13 mouse cellular contexts compared by ENCODE assay signal in genomic region chr1:162225621-162226147, GRCm38 (mm10).
DNase-seq lines count a peak whose midpoint lies in the region; ATAC-seq and TF ChIP-seq lines count a peak whose summit lies in the region.
"Had no signal": no experiment of that assay in that cellular context is flagged by ENCODE, and none has a peak within 500 bp of the region (broad histone marks: within the 10 kb centered on the region; RNA-seq: fewer than 3 reads in every experiment).

No protein-coding gene starts in this region.

- 39% methylated on average over 7 of the region's 7 CpGs for WGBS in heart, embryonic 15.5 days
- WGBS in heart, adult 2 months = 66% methylated on average over 7 of the region's 7 CpGs
- WGBS in lung, postnatal 0 days = 30% methylated on average over 7 of the region's 7 CpGs
- 37% methylated on average over 7 of the region's 7 CpGs for WGBS in intestine, embryonic 15.5 days
- 35% methylated on average over 7 of the region's 7 CpGs for WGBS in stomach, postnatal 0 days

- no peak overlapping the region for H3K4me2 ChIP-seq in heart, embryonic 15.5 days
- no peak overlapping the region for H3K4me2 ChIP-seq in lung, postnatal 0 days (replicated peaks; ENCODE audit: low read depth, low read length)
- H3K4me2 ChIP-seq in intestine, embryonic 15.5 days (replicated peaks) = no peak overlapping the region
- peak overlapping the region; percentile 15; the same call in 1 of the 2 replicates for H3K4me2 ChIP-seq in stomach, postnatal 0 days (replicated peaks; ENCODE audit: low read depth)
- H3K4me2 ChIP-seq: midbrain, embryonic 11.5 days; neural tube, embryonic 13.5 days had no signal

- H3K79me2 ChIP-seq in heart, adult 2 months (replicated peaks; ENCODE audit: control insufficient read depth, insufficient read depth, low read length) = no peaks in the 10 kb centered on the region

- no peak for ATAC-seq in heart, embryonic 15.5 days (replicated peaks; ENCODE audit: insufficient number of reproducible peaks, insufficient read depth, low FRiP score, low read depth)
- peak; percentile 42 for ATAC-seq in lung, postnatal 0 days
- 0 out of 2 replicates have a peak, but pooled peaks have one; percentile 41 for ATAC-seq in intestine, embryonic 15.5 days
- ATAC-seq in stomach, postnatal 0 days (ENCODE audit: low FRiP score, low TSS enrichment) = peak; percentile 47; the same call in 1 of the 2 replicates
- ATAC-seq in monocyte, adult 5-6 weeks (replicated peaks; ENCODE audit: insufficient number of reproducible peaks, low FRiP score, low TSS enrichment, poor library complexity, severe bottlenecking) = no peak
- ATAC-seq: activated CD4-positive, CD25-positive, alpha-beta regulatory T cell, adult 4 months had no signal

- intact Hi-C loops in heart, adult 2 months (cut with DNase I) = no loop called here

- peak overlapping the region; percentile 45 for H3K27ac ChIP-seq in heart, embryonic 15.5 days
- no peak overlapping the region; the same call in 1 of the 2 replicates for H3K27ac ChIP-seq in heart, adult 2 months
- H3K27ac ChIP-seq in lung, postnatal 0 days (ENCODE audit: low read length) = peak overlapping the region; percentile 16; the same call in 1 of the 2 replicates
- peak overlapping the region; percentile 58; the same call in 1 of the 2 replicates for H3K27ac ChIP-seq in intestine, embryonic 15.5 days
- peak overlapping the region; percentile 46; the same call in 1 of the 2 replicates for H3K27ac ChIP-seq in stomach, postnatal 0 days (replicated peaks)
- H3K27ac ChIP-seq: liver, embryonic 14.5 days; neural tube, embryonic 13.5 days had no signal

- 0 out of 2 replicates have a peak, but pooled peaks cover 5% of the 10 kb centered on the region for H3K4me1 ChIP-seq in heart, embryonic 15.5 days (replicated peaks)
- peaks cover 4% of the 10 kb centered on the region; the same call in 1 of the 2 replicates for H3K4me1 ChIP-seq in heart, adult 2 months (ENCODE audit: control insufficient read depth, insufficient read depth, low read length)
- no peaks in the 10 kb centered on the region for H3K4me1 ChIP-seq in lung, postnatal 0 days (ENCODE audit: insufficient read depth, low read depth, low read length)
- H3K4me1 ChIP-seq in intestine, embryonic 15.5 days (replicated peaks) = peaks cover 5% of the 10 kb centered on the region; the same call in 1 of the 2 replicates
- no peaks in the 10 kb centered on the region for H3K4me1 ChIP-seq in stomach, postnatal 0 days (replicated peaks; ENCODE audit: control insufficient read depth, insufficient read depth)
- H3K4me1 ChIP-seq: neural tube, embryonic 13.5 days had no signal

- H3K9ac ChIP-seq in heart, embryonic 15.5 days = no peak overlapping the region
- no peak overlapping the region; the same call in 1 of the 2 replicates for H3K9ac ChIP-seq in heart, adult 2 months (ENCODE audit: low read depth, low read length)
- no peak overlapping the region for H3K9ac ChIP-seq in lung, postnatal 0 days (replicated peaks; ENCODE audit: low read depth)
- H3K9ac ChIP-seq in intestine, embryonic 15.5 days = no peak overlapping the region
- peak overlapping the region; percentile 13; the same call in 1 of the 2 replicates for H3K9ac ChIP-seq in stomach, postnatal 0 days (ENCODE audit: low read length)
- H3K9ac ChIP-seq: liver, embryonic 14.5 days; neural tube, embryonic 13.5 days had no signal

- no peaks in the 10 kb centered on the region for H3K9me3 ChIP-seq in heart, embryonic 15.5 days (replicated peaks)
- no peaks in the 10 kb centered on the region for H3K9me3 ChIP-seq in lung, postnatal 0 days (ENCODE audit: low read length)
- H3K9me3 ChIP-seq in intestine, embryonic 15.5 days = no peaks in the 10 kb centered on the region
- H3K9me3 ChIP-seq in stomach, postnatal 0 days (ENCODE audit: control insufficient read depth, low read length) = no peaks in the 10 kb centered on the region
- H3K9me3 ChIP-seq: neural tube, embryonic 13.5 days had no signal

- TF ChIP-seq POLR2A in heart, adult 2 months (IDR thresholded peaks at IDR 0.05; ENCODE audit: insufficient read depth, low read depth, low read length) = no peak

- no peak for TF ChIP-seq EP300 in heart, adult 2 months (IDR thresholded peaks at IDR 0.05; ENCODE audit: insufficient read depth, low read depth, low read length)
- TF ChIP-seq EP300 in lung, postnatal 0 days (IDR thresholded peaks at IDR 0.05) = peak; percentile 23; the same call in 1 of the 2 replicates
- TF ChIP-seq EP300 in stomach, postnatal 0 days (optimal IDR thresholded peaks at IDR 0.05) = no peak

- TF ChIP-seq CTCF in heart, adult 2 months (IDR thresholded peaks at IDR 0.05) = no peak
- no peak for TF ChIP-seq CTCF in lung, postnatal 0 days (IDR thresholded peaks at IDR 0.05)
- TF ChIP-seq CTCF in stomach, postnatal 0 days (IDR thresholded peaks at IDR 0.05; ENCODE audit: low read depth) = no peak

- no peaks in the 10 kb centered on the region for H3K27me3 ChIP-seq in heart, embryonic 15.5 days
- H3K27me3 ChIP-seq in heart, adult 2 months (ENCODE audit: control insufficient read depth, insufficient read depth, low read length) = no peaks in the 10 kb centered on the region
- H3K27me3 ChIP-seq in lung, postnatal 0 days (replicated peaks; ENCODE audit: insufficient read depth, low read length) = no peaks in the 10 kb centered on the region
- H3K27me3 ChIP-seq in intestine, embryonic 15.5 days (replicated peaks) = no peaks in the 10 kb centered on the region
- H3K27me3 ChIP-seq in stomach, postnatal 0 days (ENCODE audit: control insufficient read depth, insufficient read depth, low read length) = no peaks in the 10 kb centered on the region
- H3K27me3 ChIP-seq: neural tube, embryonic 13.5 days had no signal

- H3K4me3 ChIP-seq in heart, embryonic 15.5 days = no peak overlapping the region
- H3K4me3 ChIP-seq in heart, adult 2 months = no peak overlapping the region
- no peak overlapping the region for H3K4me3 ChIP-seq in lung, postnatal 0 days (ENCODE audit: low read depth, low read length)
- H3K4me3 ChIP-seq in intestine, embryonic 15.5 days (replicated peaks) = no peak overlapping the region
- no peak overlapping the region for H3K4me3 ChIP-seq in stomach, postnatal 0 days (ENCODE audit: low read depth, low read length)
- H3K4me3 ChIP-seq: neural tube, embryonic 13.5 days had no signal

- DNase-seq in heart, adult 2 months = no peak
- DNase-seq in lung, postnatal 0 days (ENCODE audit: low spot score) = peak; percentile 66
- DNase-seq in lung, adult 18-20 months = no peak
- DNase-seq in stomach, postnatal 0 days (ENCODE audit: low spot score) = no peak
- no peak for DNase-seq in right cerebral cortex, postnatal 25 days
- DNase-seq: layer of hippocampus, adult 9-11 months had no signal

- H3K36me3 ChIP-seq in heart, embryonic 15.5 days = no peaks in the 10 kb centered on the region
- H3K36me3 ChIP-seq in heart, adult 2 months (ENCODE audit: control insufficient read depth, insufficient read depth, low read length) = peaks cover 2% of the 10 kb centered on the region
- no peaks in the 10 kb centered on the region for H3K36me3 ChIP-seq in lung, postnatal 0 days (ENCODE audit: insufficient read depth, low read length)
- H3K36me3 ChIP-seq in intestine, embryonic 15.5 days = no peaks in the 10 kb centered on the region
- H3K36me3 ChIP-seq in stomach, postnatal 0 days (ENCODE audit: control insufficient read depth, insufficient read depth, low read length) = no peaks in the 10 kb centered on the region
- H3K36me3 ChIP-seq: neural tube, embryonic 13.5 days had no signal

Comparison
In these comparisons a context has a peak if more than half of its experiments do, and no peak if none do; other contexts are left out.
1. ATAC-seq: peak in lung, postnatal 0 days (single experiment), intestine, embryonic 15.5 days (single experiment) and stomach, postnatal 0 days (single experiment); none in heart, embryonic 15.5 days (single experiment) and monocyte, adult 5-6 weeks (single experiment).